Mouse (Mus musculus) liver, postnatal 0 days (tissue): ENCODE data around the gene Ppp1r12b. TPM values are rescaled to one million over a fixed set of nuclear protein-coding genes. Genes with fewer than 3 reads are reported as not detected.

Experiments used
- ATAC-seq: fragments of 200-750 bp; cut with Nextera tagmentation; 2 replicates; pipeline ENCODE4 v1.8.0; 2017; ENCODE audit warnings: mild to moderate bottlenecking, moderate library complexity
- DNase-seq: peaks from one replicate; pipeline ENCODE4 v3.0.0-alpha.2; 2016
- H3K27ac ChIP-seq: fragments of 300-500 bp; sonication (generic); 2 replicates; pipeline ENCODE4 v1.5.1; 2014; ENCODE audit warnings: antibody characterized with exemption, moderate library complexity, mild to moderate bottlenecking, low read depth
- H3K27me3 ChIP-seq: fragments of 300-500 bp; sonication (generic); 2 replicates; pipeline ENCODE4 v1.6.1; 2014; ENCODE audit warnings: low read length, control low read depth, mixed read lengths; ENCODE audit not compliant: insufficient read depth
- H3K36me3 ChIP-seq: fragments of 300-500 bp; sonication (generic); replicated peaks from 2 replicates; pipeline ENCODE4 v1.6.1; 2014; ENCODE audit warnings: mild to moderate bottlenecking, control low read depth, low read length, moderate library complexity, mixed read lengths; ENCODE audit not compliant: insufficient read depth
- H3K4me1 ChIP-seq: fragments of 300-500 bp; sonication (generic); 2 replicates; pipeline ENCODE4 v1.6.1; 2014; ENCODE audit warnings: antibody characterized with exemption, mild to moderate bottlenecking, control low read depth; ENCODE audit not compliant: insufficient read depth
- H3K4me2 ChIP-seq: fragments of 300-500 bp; sonication (generic); 2 replicates; pipeline ENCODE4 v1.6.1; 2014; ENCODE audit warnings: low read depth, mild to moderate bottlenecking, low read length, moderate library complexity, mixed read lengths
- H3K4me3 ChIP-seq: fragments of 300-500 bp; sonication (generic); 2 replicates; pipeline ENCODE4 v1.5.1; 2014; ENCODE audit warnings: low read depth, low read length
- H3K9ac ChIP-seq: fragments of 300-500 bp; sonication (generic); replicated peaks from 2 replicates; pipeline ENCODE4 v1.6.1; 2014; ENCODE audit warnings: mild to moderate bottlenecking, moderate library complexity
- H3K9me3 ChIP-seq: fragments of 300-500 bp; sonication (generic); 2 replicates; pipeline ENCODE4 v1.6.1; 2016; ENCODE audit warnings: mild to moderate bottlenecking, control low read depth, low read length, mixed read lengths
- CTCF ChIP-seq: sonication (generic); IDR thresholded peaks from 2 replicates; pipeline ENCODE4 v1.5.1; 2016; ENCODE audit warnings: antibody characterized with exemption, low read depth
- EP300 ChIP-seq: IDR thresholded peaks from 2 replicates; pipeline ENCODE4 v1.6.1; 2016; ENCODE audit warnings: antibody characterized with exemption, low read depth, mild to moderate bottlenecking
- WGBS: fragments of 180-500 bp; shearing (Covaris S2); extraction: QIAGEN DNeasy Blood & Tissue Kit; methylation state at CpG from one replicate; pipeline ENCODE4 v1.1.7; 2014; ENCODE audit not compliant: insufficient replicate concordance; 5-methylcytosine and 5-hydroxymethylcytosine counted together
- polyA plus RNA-seq: library from polyadenylated mRNA; unstranded; fragments of >200 nt; fragmentation: Nextera tagmentation; extraction: Ambion mirVana; gene quantifications from 2 replicates; pipeline ENCODE4 v1.2.1, GENCODE M21; 2015

Gene Ppp1r12b
- polyA plus RNA-seq, 1 experiment from 2014 or later = 0.93 TPM

DNA sequence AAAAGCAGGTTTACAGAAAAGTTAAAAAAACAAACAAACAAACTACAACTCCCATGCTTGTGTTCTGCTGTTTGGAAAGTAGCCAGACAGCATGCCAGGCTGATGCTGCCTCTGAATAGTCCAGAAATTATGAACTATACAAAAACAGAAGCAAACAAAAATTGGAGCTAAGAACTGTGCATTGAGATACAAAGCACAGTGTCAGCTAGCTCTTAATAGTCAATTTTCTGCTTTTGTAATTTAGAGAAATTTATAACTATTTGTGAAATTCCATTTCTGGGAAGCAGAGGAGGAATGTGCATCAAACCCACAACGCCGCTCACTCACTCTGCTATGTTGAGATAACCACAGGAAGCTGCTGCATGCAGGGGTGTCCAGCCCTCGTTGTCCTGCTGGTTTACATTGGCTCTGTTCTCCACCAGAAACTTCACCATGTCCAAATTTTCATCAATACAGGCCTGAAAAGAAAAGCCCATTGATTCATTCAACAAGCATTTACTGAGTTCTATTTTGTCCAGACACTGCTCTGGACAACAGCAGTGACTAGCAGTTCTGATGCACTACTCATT lies 53.6 kb downstream of the Ppp1r12b start:
- DNase-seq = no peak
- 37% methylated on average over 3 of the region's 3 CpGs for WGBS
- no peaks in the 10 kb centered on the region for H3K4me1 ChIP-seq
- H3K9me3 ChIP-seq = no peaks in the 10 kb centered on the region
- H3K27me3 ChIP-seq = no peaks in the 10 kb centered on the region
- ATAC-seq = no peak
- no peaks in the 10 kb centered on the region for H3K36me3 ChIP-seq
- no peak overlapping the region for H3K9ac ChIP-seq
- TF ChIP-seq CTCF = no peak
- TF ChIP-seq EP300 = no peak
- H3K4me2 ChIP-seq = no peak overlapping the region
- H3K27ac ChIP-seq = no peak overlapping the region
- no peak overlapping the region for H3K4me3 ChIP-seq

DNA sequence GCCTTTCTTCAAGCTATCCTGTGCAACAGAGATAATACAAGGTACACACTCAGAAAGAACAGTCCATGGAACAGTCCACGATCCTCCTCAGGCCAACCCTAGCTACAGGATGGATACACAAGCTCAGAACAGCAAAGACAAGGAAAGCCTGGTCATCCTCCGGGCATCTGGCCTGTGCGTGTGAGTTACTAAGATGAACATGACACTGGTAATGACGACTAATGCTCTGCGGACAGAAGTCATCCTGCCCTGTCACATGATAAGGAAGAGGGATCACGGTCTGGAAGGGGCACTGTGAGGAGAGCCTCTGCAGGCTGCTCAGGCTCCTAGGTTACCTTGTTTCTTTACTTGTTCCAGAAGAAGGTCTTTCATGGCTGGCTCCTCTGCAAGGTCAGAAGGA lies 59.7 kb downstream of the Ppp1r12b start:
- Histone ChIP-seq H3K36me3 (0 out of 2 replicates have a peak, but pooled peaks cover 3% of the 10 kb centered on the region), H3K9ac (no peak overlapping the region), H3K4me2 (no peak overlapping the region), H3K27me3 (no peaks in the 10 kb centered on the region), H3K4me1 (no peaks in the 10 kb centered on the region), H3K27ac (no peak overlapping the region), H3K4me3 (no peak overlapping the region), H3K9me3 (no peaks in the 10 kb centered on the region)
- ATAC-seq (no peak), DNase-seq (no peak)
- TF ChIP-seq CTCF (no peak), EP300 (no peak)
- WGBS = 82% methylated on average over 6 of the region's 6 CpGs

DNA sequence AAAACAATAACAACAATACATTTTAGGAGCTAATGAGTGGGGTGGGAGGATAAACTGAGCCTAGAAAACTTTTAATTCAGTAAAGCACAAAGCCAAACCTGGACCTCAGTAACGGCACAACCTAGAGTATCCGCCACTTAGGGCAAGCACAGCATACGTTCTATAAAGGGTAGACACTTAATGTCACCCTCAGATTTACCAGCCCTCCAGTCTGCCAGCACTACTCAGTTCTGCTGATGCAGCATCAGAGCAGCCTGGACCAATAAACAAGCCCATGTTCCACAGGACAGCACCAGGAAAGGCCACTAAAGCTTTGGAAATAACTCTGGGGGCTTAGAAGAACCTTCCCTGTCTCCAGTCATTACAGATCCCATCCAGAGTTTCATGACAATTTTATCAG lies 60.9 kb downstream of the Ppp1r12b start:
- Histone ChIP-seq H3K36me3 (peaks cover 7% of the 10 kb centered on the region; the same call in 1 of the 2 replicates), H3K9ac (no peak overlapping the region), H3K27me3 (no peaks in the 10 kb centered on the region), H3K4me3 (no peak overlapping the region), H3K4me1 (no peaks in the 10 kb centered on the region), H3K27ac (no peak overlapping the region), H3K9me3 (no peaks in the 10 kb centered on the region), H3K4me2 (no peak overlapping the region)
- ATAC-seq (no peak), DNase-seq (no peak)
- TF ChIP-seq EP300 = no peak
- no peak for TF ChIP-seq CTCF
- WGBS = 93% methylated on average over 3 of the region's 3 CpGs

DNA sequence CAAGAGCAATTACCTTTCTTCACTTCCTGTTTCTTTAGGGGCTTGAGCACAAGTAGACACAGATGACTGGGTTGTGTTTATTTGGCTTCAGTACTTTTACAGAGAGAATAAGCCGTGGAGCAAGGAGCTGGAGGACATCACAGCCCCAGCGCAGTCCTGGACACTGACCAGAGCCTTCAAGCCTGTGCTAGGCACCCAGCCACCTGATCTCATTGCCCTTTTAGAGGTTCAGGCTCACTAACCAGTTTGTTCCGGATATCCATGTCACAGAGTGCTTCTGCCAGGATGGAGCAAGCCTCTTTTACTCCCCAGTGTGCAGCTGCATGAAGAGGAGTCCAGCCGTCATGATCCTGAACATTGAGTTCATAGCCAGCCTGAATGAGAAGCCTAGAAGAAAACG lies 63.8 kb downstream of the Ppp1r12b start:
- ATAC-seq = no peak
- TF ChIP-seq CTCF (no peak), EP300 (no peak)
- Histone ChIP-seq H3K36me3 (peaks cover 7% of the 10 kb centered on the region; the same call in 1 of the 2 replicates), H3K4me1 (no peaks in the 10 kb centered on the region), H3K9ac (no peak overlapping the region), H3K27ac (no peak overlapping the region), H3K4me2 (no peak overlapping the region), H3K9me3 (no peaks in the 10 kb centered on the region), H3K27me3 (no peaks in the 10 kb centered on the region), H3K4me3 (no peak overlapping the region)
- no peak for DNase-seq
- 76% methylated on average over 5 of the region's 5 CpGs for WGBS

DNA sequence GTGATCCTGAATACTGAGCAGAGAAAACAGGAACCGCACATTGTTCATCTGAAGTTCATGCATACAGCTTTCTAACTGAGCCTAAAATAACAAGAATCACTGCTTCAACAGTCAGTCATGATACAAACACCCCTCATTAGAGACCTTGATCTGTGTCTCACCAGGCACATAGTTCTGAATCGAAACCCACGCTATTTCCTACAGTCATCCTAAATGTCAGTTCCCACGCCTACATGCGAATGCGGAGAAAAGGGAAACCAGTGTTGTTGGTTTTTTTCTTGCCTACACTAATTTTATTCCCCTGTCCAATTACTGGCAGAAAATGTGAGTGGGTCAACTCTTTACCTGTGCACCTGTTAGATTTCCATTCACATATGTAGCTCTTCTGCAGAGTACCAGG lies 66.1 kb downstream of the Ppp1r12b start:
- H3K4me1 ChIP-seq = no peaks in the 10 kb centered on the region
- ATAC-seq (no peak), DNase-seq (no peak)
- TF ChIP-seq EP300 (no peak), CTCF (no peak)
- no peaks in the 10 kb centered on the region for H3K9me3 ChIP-seq
- H3K27ac ChIP-seq = no peak overlapping the region
- 93% methylated on average over 6 of the region's 6 CpGs for WGBS
- no peaks in the 10 kb centered on the region for H3K27me3 ChIP-seq
- no peak overlapping the region for H3K9ac ChIP-seq
- H3K4me3 ChIP-seq = no peak overlapping the region
- H3K4me2 ChIP-seq = no peak overlapping the region
- peaks cover 14% of the 10 kb centered on the region for H3K36me3 ChIP-seq

DNA sequence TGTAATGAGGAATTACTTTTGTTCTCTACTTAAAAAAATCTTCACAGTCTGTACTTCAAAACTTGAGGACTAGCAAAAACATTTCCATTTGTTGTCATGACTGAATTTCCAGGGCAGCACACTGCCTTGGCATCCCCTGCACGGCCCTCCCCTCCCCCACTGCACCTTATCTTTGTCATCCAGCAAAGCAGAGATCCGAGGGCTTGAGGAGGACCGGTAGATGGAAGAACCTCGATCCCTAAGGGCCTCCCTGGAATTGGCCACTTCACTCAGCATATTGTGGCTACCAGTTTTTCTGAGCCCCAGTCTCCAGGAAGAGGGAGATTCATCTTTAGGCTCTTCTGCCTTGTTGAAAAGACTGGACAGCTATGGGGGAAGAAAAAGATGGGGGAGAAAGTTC lies 79.9 kb downstream of the Ppp1r12b start:
- TF ChIP-seq CTCF (no peak), EP300 (no peak)
- 21% methylated on average over 4 of the region's 4 CpGs for WGBS
- ATAC-seq = no peak
- H3K4me3 ChIP-seq = no peak overlapping the region
- DNase-seq = peak; percentile 26
- H3K36me3 ChIP-seq = peaks cover 6% of the 10 kb centered on the region
- H3K27me3 ChIP-seq = no peaks in the 10 kb centered on the region
- no peaks in the 10 kb centered on the region for H3K9me3 ChIP-seq
- H3K27ac ChIP-seq = no peak overlapping the region
- H3K4me2 ChIP-seq = no peak overlapping the region
- H3K4me1 ChIP-seq = no peaks in the 10 kb centered on the region
- no peak overlapping the region for H3K9ac ChIP-seq

DNA sequence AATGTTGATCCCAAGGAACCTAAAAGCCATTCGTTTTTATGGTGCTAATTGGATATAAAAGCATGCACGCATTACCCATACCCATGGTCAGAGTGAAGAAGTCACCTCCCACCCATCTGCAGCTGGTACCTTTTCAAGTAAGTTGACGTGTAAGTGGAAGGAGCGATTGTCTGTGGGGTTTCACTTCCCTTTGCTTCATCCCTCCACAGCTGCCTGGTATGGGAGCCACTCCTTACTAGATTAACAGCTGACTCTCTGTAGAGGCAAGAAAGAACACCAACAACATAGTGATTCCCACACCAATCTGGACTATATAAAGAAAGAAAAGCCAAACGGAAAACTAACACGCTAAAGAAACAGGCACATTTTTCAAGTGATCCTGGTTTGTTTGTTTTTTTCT lies 83.1 kb downstream of the Ppp1r12b start:
- ATAC-seq (no peak), DNase-seq (no peak)
- H3K9ac ChIP-seq = no peak overlapping the region
- H3K4me3 ChIP-seq = no peak overlapping the region
- no peak for TF ChIP-seq CTCF
- no peak for TF ChIP-seq EP300
- peaks cover 7% of the 10 kb centered on the region for H3K36me3 ChIP-seq
- no peak overlapping the region for H3K4me2 ChIP-seq
- H3K27ac ChIP-seq = no peak overlapping the region
- WGBS = 72% methylated on average over 6 of the region's 6 CpGs
- H3K4me1 ChIP-seq = no peaks in the 10 kb centered on the region
- H3K27me3 ChIP-seq = no peaks in the 10 kb centered on the region
- no peaks in the 10 kb centered on the region for H3K9me3 ChIP-seq
